Mouse (Mus musculus) G1E (cell line): ENCODE measurements around the gene Jdp2. TPM values are rescaled to one million over a fixed set of nuclear protein-coding genes. Genes with fewer than 3 reads are reported as not detected.
A peak's percentile ranks its signal among the peaks of the same experiment; 100 is the strongest.

Experiments used
- ATAC-seq: 2 replicates; pipeline ENCODE4 v1.8.0; 2016; ENCODE audit warnings: mild to moderate bottlenecking; ENCODE audit not compliant: insufficient number of reproducible peaks, poor library complexity, low FRiP score, severe bottlenecking; ENCODE audit errors: extremely low read depth
- DNase-seq: peaks from one replicate; pipeline ENCODE4 v3.0.0; 2012; ENCODE audit warnings: low spot score
- H3K27me3 ChIP-seq: 2 replicates; pipeline ENCODE4 v1.6.1; 2012; ENCODE audit warnings: mild to moderate bottlenecking, low read length, inconsistent platforms; ENCODE audit not compliant: insufficient read depth
- H3K36me3 ChIP-seq: replicated peaks from 2 replicates; pipeline ENCODE3; 2012; ENCODE audit warnings: mild to moderate bottlenecking, inconsistent platforms
- H3K4me1 ChIP-seq: 2 replicates; pipeline ENCODE4 v1.6.1; 2012; ENCODE audit warnings: low read depth, low read length, inconsistent platforms, mixed read lengths; ENCODE audit not compliant: insufficient read depth
- H3K4me3 ChIP-seq: 2 replicates; pipeline ENCODE4 v1.5.1; 2012; ENCODE audit warnings: low read depth, mild to moderate bottlenecking, inconsistent platforms, low read length, moderate library complexity, mixed read lengths
- H3K9me3 ChIP-seq: replicated peaks from 2 replicates; pipeline ENCODE4 v1.6.1; 2012; ENCODE audit warnings: inconsistent platforms
- CTCF ChIP-seq: IDR thresholded peaks from 2 replicates; pipeline ENCODE4 v1.5.1; 2012; ENCODE audit warnings: low read depth, low read length, inconsistent platforms, mixed read lengths
- GATA1 ChIP-seq: IDR thresholded peaks from 2 replicates; pipeline ENCODE4 v1.6.1; 2012; ENCODE audit warnings: borderline replicate concordance, low read length, inconsistent platforms, mixed read lengths
- GATA2 ChIP-seq: IDR thresholded peaks from 2 replicates; pipeline ENCODE4 v1.6.1; 2012; ENCODE audit warnings: low read depth, low read length, inconsistent platforms, borderline replicate concordance
- POLR2AphosphoS5 ChIP-seq: IDR thresholded peaks from 2 replicates; pipeline ENCODE4 v1.6.1; 2012; ENCODE audit warnings: low read depth, low read length, inconsistent platforms; ENCODE audit not compliant: insufficient replicate concordance
- TAL1 ChIP-seq: conservative IDR thresholded peaks from 2 replicates; pipeline ENCODE4 v1.6.1; 2012; ENCODE audit warnings: low read depth, low read length, inconsistent platforms, mixed read lengths
- polyA plus RNA-seq: library from polyadenylated mRNA; stranded (reverse); fragments of >175 nt; gene quantifications from 2 replicates; pipeline ENCODE4 v1.2.3, GENCODE M21; 2012
- total RNA-seq, 2 experiments: library from RNA; stranded (forward) in 1 of 2; stranded (reverse) in 1 of 2; fragments of 200-1000 nt in 1 of 2; fragments of >200 nt in 1 of 2; fragmentation: Nextera tagmentation in 1 of 2; gene quantifications; 2 replicates each; pipeline ENCODE4 v1.2.3; 2014 to 2017

Jdp2 gene
- total and polyA plus RNA-seq, 3 experiments, result not detected

GRCm38 (mm10) chr12:85667071-85667470 is 68.2 kb downstream of the Jdp2 start:
- H3K4me3 ChIP-seq, result no peak overlapping the region
- peaks cover 14% of the 10 kb centered on the region; the same call in 1 of the 2 replicates for H3K27me3 ChIP-seq
- no peaks in the 10 kb centered on the region; the same call in 1 of the 2 replicates for H3K4me1 ChIP-seq
- H3K9me3 ChIP-seq, result peaks cover 4% of the 10 kb centered on the region
- no peak for ATAC-seq
- no peak for DNase-seq
- TF ChIP-seq TAL1, result no peak
- TF ChIP-seq POLR2AphosphoS5, result no peak
- no peak for TF ChIP-seq GATA1
- no peak for TF ChIP-seq GATA2
- no peak for TF ChIP-seq CTCF
- H3K36me3 ChIP-seq, result no peaks in the 10 kb centered on the region

- peaks cover 14% of the 10 kb centered on the region; the same call in 1 of the 2 replicates for H3K27me3 ChIP-seq
- no peak overlapping the region for H3K4me3 ChIP-seq
- H3K36me3 ChIP-seq, result no peaks in the 10 kb centered on the region
- no peaks in the 10 kb centered on the region for H3K4me1 ChIP-seq
- H3K9me3 ChIP-seq, result peaks cover 4% of the 10 kb centered on the region
- no peak for ATAC-seq
- TF ChIP-seq GATA2, result no peak
- no peak for TF ChIP-seq TAL1
- no peak for TF ChIP-seq POLR2AphosphoS5
- no peak for TF ChIP-seq GATA1
- TF ChIP-seq CTCF, result no peak
- no peak for DNase-seq
Measured at GRCm38 (mm10) chr12:85668696-85669095, 69.9 kb downstream of the Jdp2 start.

GRCm38 (mm10) chr12:85670080-85670479 is 71.3 kb downstream of the Jdp2 start:
- no peak for ATAC-seq
- TF ChIP-seq GATA1 (no peak), GATA2 (no peak), TAL1 (no peak), POLR2AphosphoS5 (no peak), CTCF (no peak)
- Histone ChIP-seq H3K4me3 (no peak overlapping the region), H3K36me3 (no peaks in the 10 kb centered on the region), H3K27me3 (peaks cover 12% of the 10 kb centered on the region; the same call in 1 of the 2 replicates), H3K4me1 (no peaks in the 10 kb centered on the region), H3K9me3 (peaks cover 4% of the 10 kb centered on the region)
- no peak for DNase-seq

GRCm38 (mm10) chr12:85673914-85674313 is 75.1 kb downstream of the Jdp2 start:
- TF ChIP-seq CTCF (no peak), TAL1 (no peak), GATA2 (no peak), GATA1 (no peak), POLR2AphosphoS5 (no peak)
- H3K4me1 ChIP-seq, result no peaks in the 10 kb centered on the region
- ATAC-seq (no peak), DNase-seq (no peak)
- peaks cover under 1% of the 10 kb centered on the region; the same call in 1 of the 2 replicates for H3K27me3 ChIP-seq
- no peaks in the 10 kb centered on the region for H3K36me3 ChIP-seq
- H3K9me3 ChIP-seq, result peaks cover 4% of the 10 kb centered on the region
- no peak overlapping the region for H3K4me3 ChIP-seq

GRCm38 (mm10) chr12:85679117-85679516 is 80.3 kb downstream of the Jdp2 start:
- Histone ChIP-seq H3K9me3 (no peaks in the 10 kb centered on the region), H3K36me3 (no peaks in the 10 kb centered on the region), H3K27me3 (peaks cover 8% of the 10 kb centered on the region; the same call in 1 of the 2 replicates), H3K4me3 (no peak overlapping the region), H3K4me1 (no peaks in the 10 kb centered on the region)
- no peak for ATAC-seq
- TF ChIP-seq POLR2AphosphoS5 (no peak), GATA2 (no peak)
- DNase-seq, result no peak

- DNase-seq (no peak), ATAC-seq (no peak)
- Histone ChIP-seq H3K9me3 (no peaks in the 10 kb centered on the region), H3K4me3 (no peak overlapping the region), H3K4me1 (no peaks in the 10 kb centered on the region), H3K36me3 (no peaks in the 10 kb centered on the region), H3K27me3 (peaks cover 8% of the 10 kb centered on the region; the same call in 1 of the 2 replicates)
- no peak for TF ChIP-seq GATA2
- no peak for TF ChIP-seq CTCF
- TF ChIP-seq TAL1, result no peak
- TF ChIP-seq POLR2AphosphoS5, result no peak
- TF ChIP-seq GATA1, result no peak
Measured at GRCm38 (mm10) chr12:85679808-85680207, 81.0 kb downstream of the Jdp2 start.

GRCm38 (mm10) chr12:85682328-85682727 is 83.5 kb downstream of the Jdp2 start:
- DNase-seq, result no peak

More at GRCm38 (mm10) chr12:85682328-85682727, 83.5 kb downstream of the Jdp2 start:
- Histone ChIP-seq H3K36me3 (no peaks in the 10 kb centered on the region), H3K4me1 (no peaks in the 10 kb centered on the region), H3K4me3 (no peak overlapping the region), H3K9me3 (no peaks in the 10 kb centered on the region), H3K27me3 (peaks cover 11% of the 10 kb centered on the region)
- TF ChIP-seq CTCF (0 out of 2 replicates have a peak, but pooled peaks have one; percentile 29), GATA2 (no peak)
- no peak for ATAC-seq
